Mouse (Mus musculus) bone marrow macrophage, adult 2 months (primary cell): ENCODE results near the gene Barx1. TPM values are rescaled to one million over a fixed set of nuclear protein-coding genes. Genes with fewer than 3 reads are reported as not detected.

ENCODE experiments used
- H3K27ac ChIP-seq: 2 replicates; pipeline ENCODE4 v1.5.1; 2012; ENCODE audit warnings: low read depth, low read length; ENCODE audit not compliant: insufficient read depth
- H3K4me1 ChIP-seq: 2 replicates; pipeline ENCODE4 v1.6.1; 2012; ENCODE audit warnings: low read length; ENCODE audit not compliant: control insufficient read depth, insufficient read depth
- H3K4me3 ChIP-seq: 2 replicates; pipeline ENCODE4 v1.5.1; 2012; ENCODE audit warnings: mild to moderate bottlenecking, low read length, moderate library complexity; ENCODE audit not compliant: insufficient read depth
- CTCF ChIP-seq: IDR thresholded peaks from 2 replicates; pipeline ENCODE4 v1.5.1; 2012; ENCODE audit warnings: low read depth, mild to moderate bottlenecking, low read length, moderate library complexity
- POLR2A ChIP-seq: IDR thresholded peaks from 2 replicates; pipeline ENCODE4 v1.6.1; 2012; ENCODE audit warnings: mild to moderate bottlenecking, low read depth, low read length, borderline replicate concordance
- polyA plus RNA-seq: library from polyadenylated mRNA; stranded (reverse); fragments of >200 nt; gene quantifications from 2 replicates; pipeline ENCODE4 v1.2.4, GENCODE M21; 2012; ENCODE audit not compliant: missing spikeins, insufficient read depth, insufficient read length

Barx1 gene
- polyA plus RNA-seq, 1 experiment: not detected

GRCm38 (mm10) chr13:48706385-48706951, 43.7 kb downstream of the Barx1 start:
- H3K4me1 ChIP-seq: no peaks in the 10 kb centered on the region
- H3K27ac ChIP-seq: no peak overlapping the region
- H3K4me3 ChIP-seq: no peak overlapping the region
- TF ChIP-seq POLR2A (no peak), CTCF (no peak)

DNA sequence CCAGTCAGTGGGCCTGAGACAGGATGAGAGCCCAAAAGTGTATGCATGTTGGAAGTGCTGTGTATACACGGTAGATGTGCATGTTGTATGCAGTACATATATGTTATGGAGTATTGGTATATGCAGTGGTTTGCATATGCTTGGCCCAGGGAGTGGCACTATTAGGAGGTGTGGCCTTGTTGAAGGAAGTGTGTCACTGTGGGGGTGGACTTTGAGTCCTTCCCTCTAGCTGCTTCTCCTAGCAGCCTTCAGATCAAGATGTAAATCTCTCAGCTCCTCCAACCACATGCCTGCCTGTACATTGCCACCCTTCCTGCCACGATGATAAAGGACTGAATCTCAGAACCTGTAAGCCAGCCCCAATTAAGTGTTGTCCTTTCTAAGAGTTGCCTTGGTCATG, 49.9 kb downstream of the Barx1 start:
- no peak overlapping the region for H3K4me3 ChIP-seq
- no peak overlapping the region for H3K27ac ChIP-seq
- TF ChIP-seq CTCF (no peak), POLR2A (no peak)
- no peaks in the 10 kb centered on the region for H3K4me1 ChIP-seq

DNA sequence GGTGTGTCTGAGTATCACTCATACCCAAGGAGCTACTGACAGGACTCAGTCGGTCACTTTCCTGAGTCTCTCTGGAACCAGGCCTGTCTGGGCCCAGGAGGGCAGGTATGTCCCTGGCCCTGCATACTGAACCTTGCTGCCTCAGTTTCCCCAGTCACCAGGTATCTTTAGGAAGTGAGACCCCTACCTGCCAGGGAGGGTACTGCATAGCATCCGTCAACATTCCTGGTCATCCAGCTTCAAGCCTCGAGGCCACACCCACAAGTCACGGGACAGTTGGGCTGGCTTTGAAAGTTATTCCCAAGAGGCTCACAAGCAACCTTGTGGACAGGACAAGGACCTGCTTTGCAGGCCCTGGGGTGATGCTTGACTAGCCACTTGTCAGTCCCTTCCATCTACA, 53.3 kb downstream of the Barx1 start:
- Histone ChIP-seq H3K4me1 (no peaks in the 10 kb centered on the region), H3K27ac (no peak overlapping the region), H3K4me3 (no peak overlapping the region)
- TF ChIP-seq CTCF (0 out of 2 replicates have a peak, but pooled peaks have one; percentile 10), POLR2A (no peak)

Other genes starting within 250 kb of the Barx1 start
- 10.8 and 11.0 TPM in 2 replicates for gene Zfp169, start 149.5 kb upstream of the Barx1 start, polyA plus RNA-seq
- gene A830005F24Rik, start 149.4 kb upstream of the Barx1 start, polyA plus RNA-seq: not detected in 2 replicates
- gene Ptpdc1, start 37.3 kb upstream of the Barx1 start, polyA plus RNA-seq: 2.3 and 2.9 TPM in 2 replicates
- gene Phf2, start 208.1 kb downstream of the Barx1 start, polyA plus RNA-seq: 19.2 and 20.4 TPM in 2 replicates